Mouse (Mus musculus): Measurements from ENCODE around the gene Zbtb42. TPM values are rescaled to one million over a fixed set of nuclear protein-coding genes. Genes with fewer than 3 reads are reported as not detected.

Zbtb42 gene
- polyA plus RNA-seq, 1 experiment from 2014 or later: 2.8 TPM

DNA sequence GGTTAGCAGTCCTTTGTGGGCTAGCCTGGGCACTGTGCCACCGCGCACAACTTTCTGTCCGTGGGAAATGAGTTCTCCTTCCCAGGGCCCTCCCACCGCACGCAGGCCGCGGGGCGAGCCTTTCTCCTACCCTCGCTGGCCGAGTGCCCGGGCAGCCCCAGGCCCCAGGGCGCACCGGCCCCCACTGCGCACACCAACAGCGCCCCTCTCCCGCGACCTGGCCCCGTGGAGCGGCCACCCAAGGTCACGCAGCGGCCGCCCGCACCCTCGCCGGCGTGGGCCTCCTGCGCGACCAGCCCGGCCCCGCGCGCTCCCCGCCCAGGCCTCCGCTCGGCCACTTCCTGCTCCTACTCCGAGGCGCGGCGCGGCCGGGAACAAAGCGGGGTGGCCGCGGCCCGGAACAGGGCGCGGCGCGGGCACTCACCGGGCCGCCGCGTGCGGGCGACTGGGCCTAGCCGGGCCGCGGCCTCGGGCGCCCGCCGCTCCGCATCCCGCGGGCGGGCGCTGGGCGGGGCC, 5.0 kb upstream of the Zbtb42 start:
- H3K4me2 ChIP-seq: peak overlapping the region; percentile 75
- peak overlapping the region; percentile 98 for H3K4me3 ChIP-seq (ENCODE audit: low read depth, low read length)
- H3K27me3 ChIP-seq (ENCODE audit: control insufficient read depth, insufficient read depth, low read length): peaks cover 7% of the 10 kb centered on the region; the same call in 1 of the 2 replicates
- H3K4me1 ChIP-seq (ENCODE audit: control insufficient read depth, insufficient read depth, low read length): peaks cover 55% of the 10 kb centered on the region
- H3K27ac ChIP-seq (ENCODE audit: low read depth, low read length): peak overlapping the region; percentile 99
- peak overlapping the region; percentile 99 for H3K9ac ChIP-seq (ENCODE audit: low read depth, low read length)
- H3K36me3 ChIP-seq (ENCODE audit: control insufficient read depth, insufficient read depth, low read length): peaks cover 10% of the 10 kb centered on the region; the same call in 1 of the 2 replicates
- no peak; the same call in 1 of the 2 replicates for ATAC-seq (replicated peaks; ENCODE audit: insufficient number of reproducible peaks, low FRiP score, low TSS enrichment)
- no peaks in the 10 kb centered on the region for H3K9me3 ChIP-seq (replicated peaks; ENCODE audit: control insufficient read depth, low read length)
- under 1% methylated on average over 38 of the region's 68 CpGs for WGBS (ENCODE audit: insufficient replicate concordance)

DNA sequence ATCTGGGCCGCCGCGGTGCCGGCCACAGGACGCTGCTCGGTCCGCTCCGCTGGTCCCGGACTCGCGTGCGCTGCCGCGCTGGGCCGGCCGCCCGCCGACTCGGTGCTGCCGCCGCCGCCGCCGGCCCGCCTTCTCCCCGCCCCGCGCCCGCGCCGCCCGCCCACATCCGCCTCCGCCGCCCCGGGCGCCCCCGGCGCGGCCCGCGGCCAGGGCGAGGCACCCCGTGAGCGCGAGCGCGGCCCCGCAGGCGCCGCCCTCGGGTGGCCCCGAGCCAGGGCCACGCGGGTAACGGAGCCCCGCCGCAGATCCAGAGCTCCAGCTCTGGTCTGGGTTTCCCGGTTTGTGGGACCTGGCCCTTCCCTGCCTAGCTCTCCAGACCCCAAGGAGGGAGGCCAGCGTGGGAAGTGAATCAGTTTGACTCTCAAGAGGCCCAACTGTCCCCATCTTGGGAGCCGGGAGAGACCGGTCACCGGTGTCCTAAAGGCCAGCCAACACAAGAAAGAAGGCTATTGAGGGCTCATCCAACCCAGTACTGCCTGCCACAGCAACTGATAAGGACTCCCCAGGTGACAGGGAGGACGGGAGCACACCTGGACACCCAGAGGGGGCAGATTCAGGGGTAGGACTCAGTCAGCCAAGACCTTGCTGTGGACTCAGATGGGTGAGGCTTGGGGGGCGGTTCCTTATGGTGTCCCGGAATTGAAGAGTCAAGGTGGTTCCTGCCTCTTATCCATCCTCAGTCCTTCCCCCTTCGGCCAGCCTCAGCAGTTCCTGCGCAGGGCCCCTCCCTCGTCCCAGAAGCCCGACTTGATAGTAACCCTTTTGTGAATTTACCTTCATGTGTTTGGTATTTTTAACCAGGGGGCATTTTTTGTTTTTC, 4.3 kb upstream of the Zbtb42 start, which contains the start of gene Akt1:
Gene Akt1, minus strand, starts transcription at position 753 of the 880 bp plus-strand sequence.
- peaks cover 9% of the 10 kb centered on the region; the same call in 1 of the 2 replicates for H3K36me3 ChIP-seq (ENCODE audit: control insufficient read depth, insufficient read depth, low read length)
- H3K4me3 ChIP-seq (ENCODE audit: low read depth, low read length): peak within 1 kb of the TSS; percentile 98
- ATAC-seq (replicated peaks; ENCODE audit: insufficient number of reproducible peaks, low FRiP score, low TSS enrichment): peak; percentile 19; the same call in 1 of the 2 replicates
- H3K27me3 ChIP-seq (ENCODE audit: control insufficient read depth, insufficient read depth, low read length): peaks cover 10% of the 10 kb centered on the region
- H3K27ac ChIP-seq (ENCODE audit: low read depth, low read length): peak within 1 kb of the TSS; percentile 99
- peak within 1 kb of the TSS; percentile 99 for H3K9ac ChIP-seq (ENCODE audit: low read depth, low read length)
- H3K4me1 ChIP-seq (ENCODE audit: control insufficient read depth, insufficient read depth, low read length): peaks cover 55% of the 10 kb centered on the region
- H3K9me3 ChIP-seq (replicated peaks; ENCODE audit: control insufficient read depth, low read length): no peaks in the 10 kb centered on the region
- H3K4me2 ChIP-seq: peak within 1 kb of the TSS; percentile 75
- 2% methylated on average over 42 of the region's 70 CpGs for WGBS (ENCODE audit: insufficient replicate concordance)

DNA sequence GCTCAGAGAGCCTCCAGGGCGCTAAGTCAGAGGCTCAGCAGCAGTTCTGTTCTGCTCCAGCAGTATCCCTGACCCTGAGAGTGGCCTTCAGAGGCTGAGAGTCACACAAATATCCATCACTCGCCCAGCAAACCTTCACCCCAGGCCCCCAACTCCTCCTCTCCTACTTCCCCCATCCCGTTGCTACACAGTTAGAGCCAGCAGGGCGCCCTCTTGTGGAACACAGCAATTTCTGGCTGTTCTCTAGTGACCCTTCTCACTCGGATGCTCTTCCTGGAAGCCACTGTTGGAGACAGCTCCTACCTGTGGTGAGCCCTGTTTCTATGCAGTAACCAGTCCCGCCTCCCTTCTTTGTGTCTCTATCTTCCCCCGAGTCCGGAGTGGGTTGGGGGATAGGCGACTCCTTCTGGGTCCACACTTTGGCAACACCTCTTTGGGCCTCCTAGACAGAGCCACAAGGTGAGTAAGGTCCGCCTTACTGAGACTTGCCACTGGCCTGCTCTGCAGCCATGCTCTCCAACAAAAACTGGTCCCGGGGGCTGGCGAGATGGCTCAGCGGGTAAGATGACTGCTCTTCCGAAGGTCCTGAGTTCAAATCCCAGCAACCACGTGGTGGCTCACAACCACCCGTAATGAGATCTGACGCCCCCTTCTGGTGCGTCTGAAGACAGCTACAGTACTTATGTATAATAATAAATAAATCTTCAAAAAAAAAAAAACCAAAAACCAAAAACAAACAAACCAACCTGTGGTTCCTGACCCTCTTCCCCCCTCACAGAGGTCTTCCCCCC, 3.2 kb upstream of the Zbtb42 start:
- H3K4me3 ChIP-seq (ENCODE audit: low read depth, low read length): peak overlapping the region; percentile 98
- no peaks in the 10 kb centered on the region for H3K9me3 ChIP-seq (replicated peaks; ENCODE audit: control insufficient read depth, low read length)
- 14% methylated on average over 18 of the region's 18 CpGs for WGBS (ENCODE audit: insufficient replicate concordance)
- H3K36me3 ChIP-seq (ENCODE audit: control insufficient read depth, insufficient read depth, low read length): peaks cover 5% of the 10 kb centered on the region; the same call in 1 of the 2 replicates
- peak overlapping the region; percentile 63; the same call in 1 of the 2 replicates for H3K9ac ChIP-seq (ENCODE audit: low read depth, low read length)
- peaks cover 20% of the 10 kb centered on the region for H3K27me3 ChIP-seq (ENCODE audit: control insufficient read depth, insufficient read depth, low read length)
- H3K4me1 ChIP-seq (ENCODE audit: control insufficient read depth, insufficient read depth, low read length): peaks cover 48% of the 10 kb centered on the region
- ATAC-seq (replicated peaks; ENCODE audit: insufficient number of reproducible peaks, low FRiP score, low TSS enrichment): no peak
- H3K27ac ChIP-seq (ENCODE audit: low read depth, low read length): peak overlapping the region; percentile 99
- H3K4me2 ChIP-seq: peak overlapping the region; percentile 75

DNA sequence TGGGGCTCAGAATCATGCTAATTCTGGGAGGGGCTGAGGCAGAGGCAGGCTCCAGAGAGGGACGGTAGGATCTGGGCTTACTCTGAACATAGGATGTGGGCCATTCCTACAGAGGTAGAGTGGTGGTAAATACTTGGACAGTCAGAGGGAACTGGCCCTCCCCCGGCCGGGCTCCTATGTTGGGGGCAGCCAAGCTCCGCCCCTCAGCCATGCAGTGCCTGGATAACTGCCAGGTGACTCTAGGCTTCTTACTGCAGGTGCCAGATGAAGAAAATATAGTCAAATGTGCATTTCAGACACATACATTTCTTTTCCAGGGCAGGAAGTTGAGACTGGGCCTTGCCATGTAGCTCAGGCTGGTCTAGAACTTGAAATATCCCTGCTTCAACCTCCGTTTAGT, 1.6 kb upstream of the Zbtb42 start:
- Histone ChIP-seq H3K27ac (ENCODE audit: low read depth, low read length) (no peak overlapping the region), H3K36me3 (ENCODE audit: control insufficient read depth, insufficient read depth, low read length) (0 out of 2 replicates have a peak, but pooled peaks cover 2% of the 10 kb centered on the region), H3K9me3 (replicated peaks; ENCODE audit: control insufficient read depth, low read length) (no peaks in the 10 kb centered on the region), H3K4me1 (ENCODE audit: control insufficient read depth, insufficient read depth, low read length) (peaks cover 32% of the 10 kb centered on the region), H3K9ac (ENCODE audit: low read depth, low read length) (no peak overlapping the region), H3K4me3 (ENCODE audit: low read depth, low read length) (no peak overlapping the region), H3K4me2 (no peak overlapping the region), H3K27me3 (ENCODE audit: control insufficient read depth, insufficient read depth, low read length) (peaks cover 36% of the 10 kb centered on the region)
- no peak for ATAC-seq (replicated peaks; ENCODE audit: insufficient number of reproducible peaks, low FRiP score, low TSS enrichment)
- WGBS (ENCODE audit: insufficient replicate concordance): 64% methylated on average over 5 of the region's 5 CpGs

DNA sequence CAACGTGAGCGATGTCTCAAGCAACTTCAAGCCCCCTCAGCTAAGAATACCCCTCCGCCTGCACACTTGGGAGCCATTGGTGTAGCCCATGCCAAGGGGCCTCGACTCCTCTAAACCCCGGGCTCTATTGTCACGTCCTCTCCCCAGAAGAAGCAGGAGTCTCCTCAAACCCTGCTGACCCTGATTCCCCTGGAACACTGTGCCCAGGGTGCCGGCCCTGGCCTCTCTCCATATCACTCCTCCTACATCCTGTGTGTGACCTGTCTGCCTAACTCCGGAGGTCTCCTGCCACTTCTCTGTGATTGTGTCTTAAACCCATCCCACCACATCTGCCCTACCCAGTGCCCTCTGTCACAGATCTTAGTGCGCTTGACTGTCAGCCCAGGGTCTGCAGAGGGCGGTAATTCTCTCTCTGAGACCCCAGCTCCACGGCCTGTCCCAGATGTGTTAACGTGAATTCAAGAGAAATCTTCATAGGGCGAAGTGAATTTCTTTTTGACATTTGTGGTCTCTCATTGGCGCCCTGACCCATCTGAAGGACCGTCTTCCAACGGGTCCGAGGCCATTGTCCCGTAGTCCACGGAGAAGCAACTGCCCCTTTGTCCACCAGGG, 579 bp upstream of the Zbtb42 start:
- H3K4me1 ChIP-seq (ENCODE audit: control insufficient read depth, insufficient read depth, low read length): peaks cover 23% of the 10 kb centered on the region
- no peak overlapping the region for H3K27ac ChIP-seq (ENCODE audit: low read depth, low read length)
- 20% methylated on average over 19 of the region's 19 CpGs for WGBS (ENCODE audit: insufficient replicate concordance)
- H3K4me3 ChIP-seq (ENCODE audit: low read depth, low read length): peak overlapping the region; percentile 73
- no peaks in the 10 kb centered on the region for H3K9me3 ChIP-seq (replicated peaks; ENCODE audit: control insufficient read depth, low read length)
- ATAC-seq (replicated peaks; ENCODE audit: insufficient number of reproducible peaks, low FRiP score, low TSS enrichment): no peak
- peaks cover 4% of the 10 kb centered on the region; the same call in 1 of the 2 replicates for H3K36me3 ChIP-seq (ENCODE audit: control insufficient read depth, insufficient read depth, low read length)
- peak overlapping the region; percentile 100 for H3K4me2 ChIP-seq
- H3K27me3 ChIP-seq (ENCODE audit: control insufficient read depth, insufficient read depth, low read length): peaks cover 44% of the 10 kb centered on the region
- H3K9ac ChIP-seq (ENCODE audit: low read depth, low read length): peak overlapping the region; percentile 79

DNA sequence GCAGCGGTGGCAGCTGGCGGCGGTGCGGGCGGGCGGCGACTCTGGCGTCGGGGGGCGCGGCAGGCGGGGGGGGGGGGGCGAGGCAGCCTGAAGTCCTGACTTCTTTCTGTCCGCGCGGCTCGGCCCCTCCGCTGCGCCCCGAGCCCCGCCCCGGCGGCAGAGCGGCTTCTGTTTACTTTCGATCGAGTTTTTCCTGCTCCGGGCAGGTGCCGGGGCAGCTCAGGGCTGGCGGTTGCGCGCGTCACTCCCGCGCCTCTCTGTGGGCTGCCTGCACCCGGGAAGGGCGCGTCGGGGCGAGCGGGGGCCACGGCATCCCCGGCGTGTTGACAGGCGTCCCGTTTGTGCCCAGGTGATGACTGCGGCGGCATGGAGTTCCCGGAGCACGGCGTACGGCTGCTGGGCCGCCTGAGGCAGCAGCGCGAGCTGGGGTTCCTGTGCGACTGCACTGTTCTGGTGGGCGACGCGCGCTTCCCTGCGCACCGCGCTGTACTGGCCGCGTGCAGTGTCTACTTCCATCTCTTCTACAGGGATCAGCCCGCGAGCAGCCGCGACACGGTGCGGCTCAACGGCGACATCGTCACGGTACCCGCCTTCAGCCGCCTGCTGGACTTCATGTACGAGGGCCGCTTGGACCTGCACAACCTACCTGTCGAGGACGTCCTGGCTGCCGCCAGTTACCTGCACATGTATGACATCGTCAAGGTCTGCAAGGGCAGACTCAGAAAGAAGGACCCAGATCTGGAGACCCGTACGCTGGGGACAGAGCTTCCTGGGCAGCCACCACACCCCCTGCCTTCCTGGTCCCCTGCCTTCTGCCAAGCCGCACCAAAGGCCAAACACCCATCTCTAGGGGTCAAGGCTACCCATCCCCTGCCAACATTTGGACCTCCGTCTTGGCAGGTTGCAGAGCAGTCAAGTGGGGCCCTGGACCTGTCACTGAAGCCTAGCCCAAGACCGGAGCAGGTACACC, 684 bp downstream of the Zbtb42 start:
- Histone ChIP-seq H3K27ac (ENCODE audit: low read depth, low read length) (peak overlapping the region; percentile 50; the same call in 1 of the 2 replicates), H3K4me3 (ENCODE audit: low read depth, low read length) (peak overlapping the region; percentile 73), H3K36me3 (ENCODE audit: control insufficient read depth, insufficient read depth, low read length) (peaks cover 4% of the 10 kb centered on the region; the same call in 1 of the 2 replicates), H3K9me3 (replicated peaks; ENCODE audit: control insufficient read depth, low read length) (no peaks in the 10 kb centered on the region), H3K9ac (ENCODE audit: low read depth, low read length) (peak overlapping the region; percentile 79), H3K4me2 (peak overlapping the region; percentile 100), H3K4me1 (ENCODE audit: control insufficient read depth, insufficient read depth, low read length) (peaks cover 23% of the 10 kb centered on the region), H3K27me3 (ENCODE audit: control insufficient read depth, insufficient read depth, low read length) (peaks cover 44% of the 10 kb centered on the region)
- 4% methylated on average over 61 of the region's 87 CpGs for WGBS (ENCODE audit: insufficient replicate concordance)
- peak; percentile 13; the same call in 1 of the 2 replicates for ATAC-seq (replicated peaks; ENCODE audit: insufficient number of reproducible peaks, low FRiP score, low TSS enrichment)

DNA sequence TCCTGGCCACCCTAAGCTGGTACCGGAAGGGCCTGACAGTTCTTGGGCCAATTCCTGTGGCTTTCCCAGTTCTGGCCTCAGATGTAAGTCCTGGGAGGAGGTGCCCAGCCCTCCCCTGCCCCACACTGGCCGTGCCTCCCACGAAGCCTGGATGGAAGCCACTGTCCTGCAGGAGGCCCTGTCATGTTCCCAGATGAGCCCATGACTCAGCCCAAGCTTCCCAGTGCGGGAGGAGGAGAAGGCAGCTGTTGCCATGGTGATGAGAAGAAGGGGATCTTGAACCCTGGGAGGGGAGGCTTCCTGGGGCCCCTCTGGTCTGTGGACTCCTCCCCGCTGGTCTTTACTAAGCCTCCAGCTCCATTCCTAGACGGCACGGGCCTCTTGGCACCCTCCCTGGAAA, 4.7 kb downstream of the Zbtb42 start:
- H3K9ac ChIP-seq (ENCODE audit: low read depth, low read length): no peak overlapping the region
- H3K36me3 ChIP-seq (ENCODE audit: control insufficient read depth, insufficient read depth, low read length): peaks cover 4% of the 10 kb centered on the region; the same call in 1 of the 2 replicates
- H3K4me2 ChIP-seq: no peak overlapping the region
- no peak overlapping the region for H3K27ac ChIP-seq (ENCODE audit: low read depth, low read length)
- 52% methylated on average over 7 of the region's 7 CpGs for WGBS (ENCODE audit: insufficient replicate concordance)
- H3K9me3 ChIP-seq (replicated peaks; ENCODE audit: control insufficient read depth, low read length): no peaks in the 10 kb centered on the region; the same call in 1 of the 2 replicates
- H3K27me3 ChIP-seq (ENCODE audit: control insufficient read depth, insufficient read depth, low read length): peaks cover 44% of the 10 kb centered on the region
- no peak for ATAC-seq (replicated peaks; ENCODE audit: insufficient number of reproducible peaks, low FRiP score, low TSS enrichment)
- H3K4me1 ChIP-seq (ENCODE audit: control insufficient read depth, insufficient read depth, low read length): peaks cover 6% of the 10 kb centered on the region; the same call in 1 of the 2 replicates
- no peak overlapping the region for H3K4me3 ChIP-seq (ENCODE audit: low read depth, low read length)

All from heart, embryonic 11.5 days (tissue).